8 mouse cellular contexts compared by ENCODE assay signal in the genomic region with DNA sequence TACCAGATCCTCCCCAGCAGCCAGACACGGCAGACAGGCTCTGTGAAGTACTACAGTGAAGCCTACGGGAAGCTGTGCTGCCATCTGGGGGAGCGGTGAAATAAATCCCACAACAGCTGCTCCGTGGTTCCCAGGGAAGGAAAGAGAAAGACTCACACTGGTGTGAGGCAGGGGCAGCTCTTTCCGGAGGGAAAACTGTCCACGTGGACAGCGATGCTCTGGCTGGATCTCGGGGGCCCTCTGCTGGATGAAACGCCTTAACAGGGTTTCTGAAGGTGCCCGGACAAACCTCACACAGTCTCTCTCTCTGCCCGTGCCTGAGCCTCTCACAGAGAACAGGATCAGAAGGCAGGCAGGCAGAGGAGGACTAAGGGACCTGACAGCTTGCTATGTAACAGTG. TPM values are rescaled to one million over a fixed set of nuclear protein-coding genes. Genes with fewer than 3 reads are reported as not detected.
DNase-seq lines count a peak whose midpoint lies in the region; ATAC-seq and TF ChIP-seq lines count a peak whose summit lies in the region.

No protein-coding gene starts in this region.

- peak overlapping the region; percentile 49 for H3K4me2 ChIP-seq in liver, postnatal 0 days (ENCODE audit: low read depth, low read length)
- peak overlapping the region; percentile 34; the same call in 1 of the 2 replicates for H3K4me2 ChIP-seq in neural tube, embryonic 14.5 days (ENCODE audit: low read depth, low read length)

- ATAC-seq in liver, postnatal 0 days, result peak; percentile 80
- ATAC-seq in neural tube, embryonic 14.5 days (ENCODE audit: low read depth), result peak; percentile 81

- H3K36me3 ChIP-seq in ES-Bruce4 (ENCODE audit: control insufficient read depth, insufficient read depth, low read length, poor library complexity, severe bottlenecking), result no peaks in the 10 kb centered on the region
- H3K36me3 ChIP-seq in liver, postnatal 0 days (replicated peaks; ENCODE audit: insufficient read depth, low read length), result no peaks in the 10 kb centered on the region
- no peaks in the 10 kb centered on the region for H3K36me3 ChIP-seq in neural tube, embryonic 14.5 days (ENCODE audit: control insufficient read depth, insufficient read depth, low read length)
- H3K36me3 ChIP-seq in testis, adult 2 months (ENCODE audit: control insufficient read depth, insufficient read depth, low read length), result no peaks in the 10 kb centered on the region

- no peaks in the 10 kb centered on the region for H3K27me3 ChIP-seq in ES-Bruce4 (ENCODE audit: control insufficient read depth, insufficient read depth, low read length, poor library complexity, severe bottlenecking)
- no peaks in the 10 kb centered on the region for H3K27me3 ChIP-seq in liver, postnatal 0 days (ENCODE audit: insufficient read depth, low read length)
- no peaks in the 10 kb centered on the region for H3K27me3 ChIP-seq in neural tube, embryonic 14.5 days (ENCODE audit: control insufficient read depth, insufficient read depth, low read length)
- H3K27me3 ChIP-seq in testis, adult 2 months (ENCODE audit: control insufficient read depth, insufficient read depth, low read length), result no peaks in the 10 kb centered on the region

- H3K9ac ChIP-seq in ES-Bruce4 (ENCODE audit: low read depth, poor library complexity, severe bottlenecking), result no peak overlapping the region
- H3K9ac ChIP-seq in liver, postnatal 0 days (replicated peaks), result 0 out of 2 replicates have a peak overlapping the region, but pooled peaks have one; percentile 2
- H3K9ac ChIP-seq in neural tube, embryonic 14.5 days (replicated peaks; ENCODE audit: low read depth, low read length), result 0 out of 2 replicates have a peak overlapping the region, but pooled peaks have one; percentile 26

- no peaks in the 10 kb centered on the region for H3K9me3 ChIP-seq in ES-Bruce4 (replicated peaks; ENCODE audit: control insufficient read depth, insufficient read depth, low read length, poor library complexity, severe bottlenecking)
- no peaks in the 10 kb centered on the region for H3K9me3 ChIP-seq in liver, postnatal 0 days (ENCODE audit: low read length)
- no peaks in the 10 kb centered on the region for H3K9me3 ChIP-seq in neural tube, embryonic 14.5 days (ENCODE audit: control insufficient read depth, low read length)

- peak; percentile 95 for DNase-seq in cerebellum, adult 18-20 months
- peak; percentile 91 for DNase-seq in forelimb bud, embryonic 11.5 days (ENCODE audit: low read depth, low spot score)
- peak; percentile 93 for DNase-seq in heart, postnatal 4 days
- DNase-seq in layer of hippocampus, adult 18-20 months (ENCODE audit: low spot score in 2 of 2), result peak; percentile 75 to 90
- peak; percentile 80 for DNase-seq in liver, postnatal 0 days

- no peak overlapping the region for H3K4me3 ChIP-seq in ES-Bruce4 (ENCODE audit: low read depth, low read length)
- H3K4me3 ChIP-seq in liver, postnatal 0 days (ENCODE audit: low read depth, low read length), result no peak overlapping the region
- no peak overlapping the region for H3K4me3 ChIP-seq in neural tube, embryonic 14.5 days (ENCODE audit: low read depth, low read length)
- no peak overlapping the region for H3K4me3 ChIP-seq in testis, adult 2 months (ENCODE audit: control insufficient read depth, low read depth, low read length)

- no peaks in the 10 kb centered on the region for H3K4me1 ChIP-seq in ES-Bruce4 (ENCODE audit: control insufficient read depth, insufficient read depth, low read length)
- peaks cover 5% of the 10 kb centered on the region for H3K4me1 ChIP-seq in liver, postnatal 0 days (ENCODE audit: insufficient read depth)
- H3K4me1 ChIP-seq in neural tube, embryonic 14.5 days (ENCODE audit: control insufficient read depth, insufficient read depth, low read length), result peaks cover 21% of the 10 kb centered on the region
- H3K4me1 ChIP-seq in testis, adult 2 months (ENCODE audit: control insufficient read depth, insufficient read depth, low read length), result no peaks in the 10 kb centered on the region

- no peak for TF ChIP-seq EP300 in ES-Bruce4 (IDR thresholded peaks at IDR 0.05; ENCODE audit: insufficient read depth, low read depth, low read length)
- no peak for TF ChIP-seq EP300 in liver, postnatal 0 days (IDR thresholded peaks at IDR 0.05; ENCODE audit: low read depth)

- no peak for TF ChIP-seq POLR2A in ES-Bruce4 (IDR thresholded peaks at IDR 0.05; ENCODE audit: insufficient read depth, low read length)
- TF ChIP-seq POLR2A in testis, adult 2 months (IDR thresholded peaks at IDR 0.05; ENCODE audit: control insufficient read depth, low read depth, low read length), result no peak

- 0% methylated on average over 11 of the region's 11 CpGs for WGBS in liver, postnatal 0 days (ENCODE audit: insufficient replicate concordance)
- 0% methylated on average over 11 of the region's 11 CpGs for WGBS in neural tube, embryonic 14.5 days

- no peak overlapping the region for H3K27ac ChIP-seq in ES-Bruce4 (ENCODE audit: insufficient read depth, low read length)
- H3K27ac ChIP-seq in liver, postnatal 0 days (ENCODE audit: low read depth), result no peak overlapping the region
- H3K27ac ChIP-seq in neural tube, embryonic 14.5 days (ENCODE audit: low read depth, low read length), result peak overlapping the region; percentile 60
- no peak overlapping the region for H3K27ac ChIP-seq in testis, adult 2 months (ENCODE audit: control insufficient read depth, insufficient read depth, low read depth, low read length)

- peak; percentile 82 for TF ChIP-seq CTCF in ES-Bruce4 (IDR thresholded peaks at IDR 0.05; ENCODE audit: low read depth, low read length)
- TF ChIP-seq CTCF in liver, postnatal 0 days (IDR thresholded peaks at IDR 0.05; ENCODE audit: low read depth), result peak; percentile 88
- peak; percentile 45; the same call in 1 of the 2 replicates for TF ChIP-seq CTCF in testis, adult 2 months (IDR thresholded peaks at IDR 0.05; ENCODE audit: control insufficient read depth, insufficient read depth, insufficient replicate concordance, low read depth, low read length)

RNA-seq across cellular contexts. Expression of a gene that starts 53.1 kb away (rescaled TPM):
- 33.3 and 36.6 TPM in 2 replicates for polyA plus RNA-seq in ES-Bruce4 (2011; ENCODE audit: insufficient read depth, insufficient read length, low read depth, missing spikeins)
- total RNA-seq in heart, postnatal 4 days (2021), result 1 to 10 TPM; 2.0 to 2.1 TPM
- total RNA-seq in layer of hippocampus, adult 18-20 months (2021), result 100 to 1,000 TPM; 160 to 168 TPM
- polyA plus RNA-seq in liver, postnatal 0 days (2015; fragmentation: Nextera tagmentation; extraction: Ambion mirVana), result 3.0 TPM in 2 replicates
- polyA plus RNA-seq in neural tube, embryonic 14.5 days (2014; fragmentation: Nextera tagmentation; extraction: Ambion mirVana), result 82.1 and 83.1 TPM in 2 replicates
- 16.5 and 21.1 TPM in 2 replicates for polyA plus RNA-seq in testis, adult 2 months (2012; rRNA removed)

RNA-seq across cellular contexts. Expression of a gene that starts 58.5 kb away (rescaled TPM):
- 22.9 and 25.2 TPM in 2 replicates for polyA plus RNA-seq in ES-Bruce4 (2011; ENCODE audit: insufficient read depth, insufficient read length, low read depth, missing spikeins)
- 10 to 100 TPM; 31.7 to 31.9 TPM for total RNA-seq in heart, postnatal 4 days (2021)
- 10 to 100 TPM; 27.5 to 31.8 TPM for total RNA-seq in layer of hippocampus, adult 18-20 months (2021)
- polyA plus RNA-seq in liver, postnatal 0 days (2015; fragmentation: Nextera tagmentation; extraction: Ambion mirVana), result 23.1 and 24.7 TPM in 2 replicates
- 70.8 and 71.5 TPM in 2 replicates for polyA plus RNA-seq in neural tube, embryonic 14.5 days (2014; fragmentation: Nextera tagmentation; extraction: Ambion mirVana)
- 12.4 and 12.7 TPM in 2 replicates for polyA plus RNA-seq in testis, adult 2 months (2012; rRNA removed)
